Mouse (Mus musculus): ENCODE results near the gene Aldh3b2. TPM values are rescaled to one million over a fixed set of nuclear protein-coding genes. Genes with fewer than 3 reads are reported as not detected.
A peak's percentile ranks its signal among the peaks of the same experiment; 100 is the strongest.

The Aldh3b2 gene
- total RNA-seq, 4 experiments from 2014 or later: 0.19 to 0.23 TPM; not detected in 2

DNA sequence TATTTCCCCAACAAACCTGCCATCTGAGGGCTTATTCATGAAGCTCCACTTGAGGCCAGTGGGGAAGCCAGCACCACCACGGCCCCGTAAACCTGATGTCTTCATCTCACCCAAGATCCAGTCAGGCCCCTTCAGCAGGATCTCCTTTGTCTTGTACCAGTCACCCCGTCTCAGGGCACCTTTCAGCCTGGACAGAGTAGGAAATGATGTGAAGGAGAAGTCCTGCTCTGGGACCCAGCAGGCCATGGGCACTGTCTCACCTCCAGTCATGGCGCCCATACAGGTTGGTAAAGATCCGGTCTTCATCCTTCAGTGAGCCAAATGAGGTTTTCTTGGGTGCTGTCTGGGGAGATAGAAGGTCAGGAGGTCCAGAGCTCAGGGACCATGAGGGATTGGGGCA is 39.0 kb downstream of the Aldh3b2 start:
- no peak for DNase-seq (ENCODE audit: low spot score)

DNA sequence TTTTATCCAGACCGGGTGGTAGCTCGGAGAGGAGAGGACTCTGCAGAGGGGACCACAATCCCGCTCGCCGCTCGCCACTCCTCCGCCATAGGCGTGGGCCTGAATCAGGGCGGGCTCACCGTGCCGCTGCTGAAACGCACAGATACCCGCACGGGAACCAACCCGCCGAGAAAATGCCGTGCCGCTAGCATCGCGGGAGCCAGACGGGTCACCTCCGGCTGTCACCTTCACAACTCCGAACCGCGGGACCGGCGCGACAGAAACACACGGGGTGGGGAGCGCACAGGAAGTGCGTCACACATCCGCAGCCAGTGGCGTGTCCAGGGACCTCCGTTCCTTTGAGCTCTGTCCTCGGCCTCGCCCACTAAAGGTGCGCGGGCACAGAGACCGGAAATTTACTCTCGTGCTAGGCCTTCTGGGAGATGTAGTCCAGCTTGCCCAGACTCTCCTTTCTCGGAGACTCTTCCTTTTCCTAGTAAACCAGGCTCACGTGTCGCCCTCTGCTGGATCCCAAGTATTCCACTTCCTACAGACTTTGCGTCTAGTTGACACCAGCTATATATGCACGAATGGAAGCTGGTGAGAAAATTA is 40.4 kb downstream of the Aldh3b2 start, which contains the start of gene Ndufv1:
TSS of gene Ndufv1 (minus strand) at position 375 of the 591 bp plus-strand sequence.
- peak; percentile 99 for DNase-seq (ENCODE audit: low spot score)

DNA sequence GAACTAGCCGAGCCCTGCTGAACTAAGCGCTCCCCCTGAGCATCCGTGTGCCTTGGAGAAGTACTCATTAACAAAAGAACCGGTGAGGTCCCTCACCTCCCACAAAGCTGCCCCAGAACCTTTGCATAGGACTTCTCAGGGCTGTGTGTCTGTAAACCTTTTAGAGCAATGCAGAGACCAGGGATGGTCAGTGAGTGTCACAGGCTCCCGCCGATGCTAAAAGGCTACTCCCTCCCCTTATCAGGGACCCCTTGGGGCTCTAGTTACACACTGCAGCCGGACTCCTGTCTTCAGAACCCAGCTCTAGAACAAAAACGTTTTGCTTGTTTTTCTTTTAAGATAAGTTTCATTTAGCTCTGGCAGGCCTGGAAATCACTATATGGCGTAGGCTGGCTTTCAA is 40.9 kb downstream of the Aldh3b2 start:
- DNase-seq (ENCODE audit: low spot score): no peak

DNA sequence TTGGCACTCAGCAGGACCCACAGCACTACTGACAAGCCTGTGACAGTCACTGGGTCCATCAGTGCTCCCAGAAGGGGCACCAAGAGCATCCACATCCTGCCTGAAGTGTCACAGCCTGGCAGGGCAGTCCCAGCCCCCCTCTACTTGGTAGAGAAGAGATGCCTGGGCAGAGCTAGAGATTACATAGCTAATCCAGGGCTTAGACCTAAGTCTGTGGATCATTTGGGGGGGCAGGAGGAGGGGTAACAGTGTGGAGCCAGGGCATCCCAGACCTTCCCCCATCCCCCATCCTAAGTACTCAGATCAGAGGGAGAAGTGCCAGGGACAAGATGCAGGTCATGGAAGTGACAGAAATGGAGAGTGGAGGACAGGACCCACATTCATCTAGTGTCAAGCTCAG is 42.7 kb downstream of the Aldh3b2 start:
- DNase-seq (ENCODE audit: low spot score): no peak

DNA sequence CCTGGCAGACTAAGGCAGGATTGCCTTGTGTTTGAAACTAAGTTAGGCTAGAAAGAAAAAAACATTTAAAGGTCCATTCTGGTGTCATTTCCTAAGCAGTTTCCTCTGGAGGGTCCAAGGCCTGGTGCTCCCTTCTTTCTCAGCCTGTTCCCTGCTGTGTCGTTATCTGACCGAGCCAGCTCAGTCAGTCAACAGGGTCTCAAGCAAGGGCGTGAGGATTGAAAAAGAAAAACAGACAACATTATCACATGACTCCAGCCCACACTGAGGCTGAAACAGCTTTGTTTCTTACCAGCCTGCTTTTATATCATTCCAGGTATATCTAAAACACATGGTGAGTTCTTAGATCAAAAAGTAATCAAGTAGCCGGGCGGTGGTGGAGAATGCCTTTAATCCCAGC is 43.5 kb downstream of the Aldh3b2 start:
- DNase-seq (ENCODE audit: low spot score): no peak

DNA sequence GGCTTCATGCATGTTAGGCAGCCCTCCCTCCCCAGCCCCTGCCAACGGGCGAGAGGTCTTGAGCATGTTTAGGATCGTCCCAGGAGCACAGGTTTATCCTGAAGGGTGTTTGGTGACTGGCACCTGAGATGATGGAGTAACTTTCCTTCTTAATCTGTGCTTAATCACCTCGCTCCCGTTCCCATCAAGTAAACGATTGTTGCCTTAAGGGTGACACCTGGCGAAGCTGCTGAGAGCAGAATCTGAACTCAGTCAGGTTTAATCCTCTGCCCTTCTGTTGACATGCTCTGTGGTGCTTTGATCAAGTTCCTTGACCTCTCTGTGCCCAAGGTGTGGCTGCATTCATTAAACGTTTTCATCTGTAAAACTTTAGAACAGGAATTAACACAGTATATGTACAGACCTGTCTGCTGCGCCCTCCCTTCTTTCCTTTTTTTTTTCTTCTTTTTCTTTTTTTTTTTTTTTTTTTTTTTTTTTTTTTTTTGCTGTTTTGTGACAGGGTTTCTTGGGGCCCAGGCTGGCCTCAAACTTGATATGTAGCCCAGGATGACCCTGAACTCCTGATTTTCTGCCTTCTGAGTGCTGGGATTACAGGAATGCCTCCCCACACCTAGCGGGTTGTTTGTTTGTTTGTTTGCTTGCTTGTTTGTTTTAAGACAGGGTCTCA is 45.9 kb downstream of the Aldh3b2 start:
- no peak for DNase-seq (ENCODE audit: low spot score)

DNA sequence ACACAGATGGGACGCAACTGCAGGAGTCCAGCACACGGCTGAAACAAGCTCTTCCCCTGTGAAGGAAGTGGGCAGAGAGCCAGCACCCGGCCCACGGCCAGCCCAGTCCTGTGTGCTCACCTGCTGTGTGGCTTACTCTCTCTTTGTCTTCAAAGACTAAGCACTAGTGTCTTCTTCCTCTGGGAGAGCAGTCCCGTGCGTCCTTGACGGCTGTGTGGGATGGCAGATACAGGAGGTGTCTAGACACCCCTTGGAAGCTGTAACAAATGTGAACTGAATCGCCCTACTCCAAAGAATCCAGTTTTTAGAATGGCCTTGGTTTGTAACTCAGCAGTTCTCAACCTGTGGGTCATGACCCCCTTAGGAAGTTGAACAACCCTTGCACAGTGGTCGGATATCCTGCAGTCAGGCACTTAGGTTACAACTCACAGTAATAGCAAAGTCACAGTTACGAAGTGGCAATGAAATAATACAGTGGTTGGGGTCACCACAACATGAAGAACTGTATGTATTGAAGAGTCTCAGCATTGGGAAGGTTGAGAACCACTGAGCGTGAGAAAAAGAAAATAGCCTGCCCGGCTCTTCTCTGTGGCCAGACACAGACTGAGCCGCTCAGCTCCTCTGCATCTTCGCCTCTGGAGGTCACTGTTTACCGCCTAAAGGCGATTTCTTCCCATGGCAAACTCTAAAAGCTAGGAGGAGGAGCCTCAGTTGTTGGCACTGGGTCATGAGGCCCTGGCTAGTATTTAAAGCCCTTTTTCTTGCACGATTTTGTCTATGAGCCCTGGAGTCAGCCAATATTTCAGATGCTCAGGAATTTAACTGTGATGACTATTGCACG is 46.8 kb downstream of the Aldh3b2 start:
- DNase-seq (ENCODE audit: low spot score): peak; percentile 90

DNA sequence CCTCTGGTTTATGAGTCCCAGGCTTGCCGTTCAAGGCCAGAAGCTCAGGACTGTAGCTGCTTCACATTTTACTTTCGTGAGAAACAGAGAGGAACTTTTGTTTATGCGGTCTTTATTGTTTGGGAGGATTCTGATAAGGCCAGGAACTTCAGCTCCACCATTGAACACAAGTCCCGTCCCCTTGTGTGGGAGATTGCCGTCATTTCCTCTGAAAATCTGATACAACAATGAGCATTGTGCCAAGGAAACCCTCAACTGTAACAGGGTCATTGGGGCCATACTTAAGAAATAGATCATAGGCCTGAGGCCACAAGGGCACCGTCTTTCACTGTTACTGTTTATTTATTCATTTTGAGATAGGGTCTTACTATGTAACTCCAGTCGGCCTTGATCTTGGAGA is 51.1 kb downstream of the Aldh3b2 start:
- no peak for DNase-seq (ENCODE audit: low spot score)

DNA sequence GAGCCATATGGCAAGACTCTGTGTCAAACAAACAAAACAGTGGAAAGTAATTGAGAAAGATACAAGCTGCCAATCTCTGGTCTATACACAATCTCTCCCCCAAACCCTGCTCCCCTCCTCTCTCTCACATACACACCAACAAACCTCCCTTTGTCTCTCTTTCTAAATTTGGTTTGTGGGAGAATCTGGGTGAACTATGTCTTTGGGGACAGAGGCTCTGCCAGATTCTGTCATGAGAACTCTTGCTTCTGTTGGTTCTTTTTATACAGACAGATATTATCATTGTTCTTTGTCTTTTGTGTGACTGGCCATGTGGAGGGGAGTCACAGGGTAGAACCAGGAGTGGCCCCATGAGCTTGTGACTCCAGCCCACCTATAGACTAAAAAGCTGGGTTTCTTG is 55.4 kb downstream of the Aldh3b2 start:
- DNase-seq (ENCODE audit: low spot score): no peak

Other genes with a start within 250 kb of the Aldh3b2 start
- gene Kmt5b, start 204.9 kb upstream of the Aldh3b2 start, total RNA-seq (2022): 10 to 100 TPM; 23.7 to 29.4 (median 28.2) TPM
- gene Chka, start 120.6 kb upstream of the Aldh3b2 start, total RNA-seq (2022): 10 to 100 TPM in 1 of 4 experiments, 1 to 10 TPM in 3; 8.3 to 10.4 (median 8.7) TPM
- gene Tcirg1, start 65.2 kb upstream of the Aldh3b2 start, total RNA-seq (2022): 10 to 100 TPM in 2 of 4 experiments, 1 to 10 TPM in 2; 8.5 to 13.9 (median 9.3) TPM
- gene Ndufs8, start 59.6 kb upstream of the Aldh3b2 start, total RNA-seq (2022): 100 to 1,000 TPM; 481 to 543 (median 507) TPM
- gene Aldh3b1, start 42.5 kb upstream of the Aldh3b2 start, total RNA-seq (2022): 1 to 10 TPM in 3 of 4 experiments, under 1 TPM in 1; 0.76 to 2.2 (median 1.6) TPM
- 10 to 100 TPM; 11.1 to 19.2 (median 13.7) TPM for gene Unc93b1, start 37.1 kb upstream of the Aldh3b2 start, total RNA-seq (2022)
- 1 to 10 TPM in 1 of 4 experiments, under 1 TPM in 3; 0.35 to 1.2 (median 0.55) TPM for gene Aldh3b3, start 13.7 kb upstream of the Aldh3b2 start, total RNA-seq (2022)
- gene Acy3, start 14.2 kb downstream of the Aldh3b2 start, total RNA-seq (2022): 10 to 100 TPM; 24.2 to 32.4 (median 28.4) TPM
- gene Tbx10, start 20.4 kb downstream of the Aldh3b2 start, total RNA-seq (2022): not detected
- 100 to 1,000 TPM; 134 to 165 (median 153) TPM for gene Nudt8, start 28.3 kb downstream of the Aldh3b2 start, total RNA-seq (2022)
- gene Gm49405, start 28.3 kb downstream of the Aldh3b2 start, total RNA-seq (2022): 1 to 10 TPM in 1 of 4 experiments, under 1 TPM in 3; 0.69 to 1.6 (median 0.81) TPM
- gene Doc2g, start 31.0 kb downstream of the Aldh3b2 start, total RNA-seq (2022): 100 to 1,000 TPM; 255 to 281 (median 261) TPM
- 1,000 to 10,000 TPM; 1,087 to 1,207 (median 1,176) TPM for gene Ndufv1, start 40.5 kb downstream of the Aldh3b2 start, total RNA-seq (2022)
- 100 to 1,000 TPM; 355 to 468 (median 390) TPM for gene Gstp1, start 65.7 kb downstream of the Aldh3b2 start, total RNA-seq (2022)
- 100 to 1,000 TPM; 131 to 147 (median 142) TPM for gene Gstp2, start 73.7 kb downstream of the Aldh3b2 start, total RNA-seq (2022)
- gene Gstp3, start 87.2 kb downstream of the Aldh3b2 start, total RNA-seq (2022): not detected
- not detected for gene Cabp2, start 109.2 kb downstream of the Aldh3b2 start, total RNA-seq (2022)
- gene Cdk2ap2, start 124.9 kb downstream of the Aldh3b2 start, total RNA-seq (2022): 10 to 100 TPM; 33.6 to 43.4 (median 39.5) TPM
- 10 to 100 TPM; 17.0 to 22.1 (median 18.3) TPM for gene Pitpnm1, start 127.7 kb downstream of the Aldh3b2 start, total RNA-seq (2022)
- 10 to 100 TPM; 65.9 to 79.6 (median 70.7) TPM for gene Aip, start 153.5 kb downstream of the Aldh3b2 start, total RNA-seq (2022)
- gene Gpr152, start 167.5 kb downstream of the Aldh3b2 start, total RNA-seq (2022): not detected
- not detected for gene Cabp4, start 171.7 kb downstream of the Aldh3b2 start, total RNA-seq (2022)
- gene Coro1b, start 176.3 kb downstream of the Aldh3b2 start, total RNA-seq (2022): 10 to 100 TPM; 34.9 to 55.9 (median 42.8) TPM
- 1 to 10 TPM in 3 of 4 experiments, under 1 TPM in 1; 0.73 to 2.4 (median 1.3) TPM for gene Ptprcap, start 181.3 kb downstream of the Aldh3b2 start, total RNA-seq (2022)
- gene Rps6kb2, start 191.0 kb downstream of the Aldh3b2 start, total RNA-seq (2022): 10 to 100 TPM; 15.6 to 17.9 (median 17.0) TPM
- 10 to 100 TPM; 28.3 to 37.5 (median 30.5) TPM for gene Carns1, start 203.2 kb downstream of the Aldh3b2 start, total RNA-seq (2022)
- gene Tbc1d10c, start 219.0 kb downstream of the Aldh3b2 start, total RNA-seq (2022): 10 to 100 TPM in 2 of 4 experiments, 1 to 10 TPM in 2; 8.6 to 19.6 (median 12.4) TPM
- gene Ppp1ca, start 219.7 kb downstream of the Aldh3b2 start, total RNA-seq (2022): 100 to 1,000 TPM; 261 to 310 (median 281) TPM
- 1 to 10 TPM; 5.3 to 6.2 (median 5.6) TPM for gene Rad9a, start 229.3 kb downstream of the Aldh3b2 start, total RNA-seq (2022)
- 1 to 10 TPM in 2 of 4 experiments, under 1 TPM in 2; 0.57 to 1.6 (median 1.0) TPM for gene Clcf1, start 241.9 kb downstream of the Aldh3b2 start, total RNA-seq (2022)
- under 1 TPM in 1 of 4 experiments, not detected in 3; 0.87 TPM for gene AC109138.7, start 242.0 kb downstream of the Aldh3b2 start, total RNA-seq (2022)

All from heart, adult 8-10 months (tissue).